Mouse (Mus musculus) CH12.LX (cell line): ENCODE data around the gene Rapgef6. TPM values are rescaled to one million over a fixed set of nuclear protein-coding genes. Genes with fewer than 3 reads are reported as not detected.

ENCODE experiments used
- DNase-seq: peaks from one replicate; pipeline ENCODE4 v3.0.0-alpha.2; 2013; ENCODE audit errors: extremely low read depth
- H3K27ac ChIP-seq: 2 replicates; pipeline ENCODE4 v1.5.1; 2012; ENCODE audit warnings: low read depth, mild to moderate bottlenecking, control low read depth, moderate library complexity; ENCODE audit not compliant: insufficient read depth
- H3K27me3 ChIP-seq: replicated peaks from 2 replicates; pipeline ENCODE3; 2012; ENCODE audit warnings: inconsistent platforms
- H3K36me3 ChIP-seq, 2 experiments: replicated peaks in 1 of 2; 2 replicates each; pipeline versions ENCODE3 to v1.6.1; 2012; ENCODE audit warnings: inconsistent platforms in 1 of 2, low read length in 1 of 2, mild to moderate bottlenecking in 1 of 2, mixed read lengths in 1 of 2, moderate library complexity in 1 of 2; ENCODE audit not compliant: control insufficient read depth in 1 of 2, insufficient read depth in 1 of 2
- H3K4me1 ChIP-seq, 2 experiments: 2 replicates each; pipeline ENCODE4 v1.6.1; 2012; ENCODE audit warnings: inconsistent platforms in 1 of 2, moderate library complexity in 1 of 2; ENCODE audit not compliant: insufficient read depth in 2 of 2, control insufficient read depth in 1 of 2
- H3K4me2 ChIP-seq: 2 replicates; pipeline ENCODE4 v1.6.1; 2012; ENCODE audit warnings: low read depth, mild to moderate bottlenecking, control low read depth; ENCODE audit not compliant: poor library complexity, insufficient read depth, severe bottlenecking
- H3K4me3 ChIP-seq, 3 experiments: fragments of 150-350 bp in 1 of 3; sonication (generic) in 1 of 3; replicated peaks in 1 of 3; 2 replicates each; pipeline versions ENCODE3 to v1.5.1; 2011 to 2012; ENCODE audit warnings: low read depth in 2 of 3, low read length in 2 of 3, mild to moderate bottlenecking in 2 of 3, moderate library complexity in 2 of 3, control low read depth in 1 of 3, improper control_type of control experiment in 1 of 3, inconsistent platforms in 1 of 3, mixed read lengths in 1 of 3; ENCODE audit not compliant: poor library complexity in 1 of 3
- H3K79me2 ChIP-seq: replicated peaks from 2 replicates; pipeline ENCODE4 v1.6.1; 2012; ENCODE audit warnings: mild to moderate bottlenecking, moderate library complexity; ENCODE audit not compliant: control insufficient read depth, poor library complexity, insufficient read depth, severe bottlenecking; ENCODE audit errors: extremely low read depth
- H3K9ac ChIP-seq: 2 replicates; pipeline ENCODE4 v1.6.1; 2012; ENCODE audit warnings: low read depth, mild to moderate bottlenecking, control low read depth, moderate library complexity; ENCODE audit not compliant: insufficient read depth
- H3K9me3 ChIP-seq: replicated peaks from 2 replicates; pipeline ENCODE3; 2012; ENCODE audit warnings: low read length, inconsistent platforms, mixed read lengths
- E2F4 ChIP-seq: IDR thresholded peaks from 2 replicates; pipeline ENCODE4 v1.6.1; 2011; ENCODE audit warnings: low read depth, low read length, improper control_type of control experiment; ENCODE audit not compliant: insufficient replicate concordance
- EP300 ChIP-seq: IDR thresholded peaks from 2 replicates; pipeline ENCODE4 v1.6.1; 2011; ENCODE audit warnings: low read length, improper control_type of control experiment
- GABPA ChIP-seq: IDR thresholded peaks from 2 replicates; pipeline ENCODE4 v1.6.1; 2012; ENCODE audit warnings: low read depth, low read length, improper control_type of control experiment, inconsistent platforms; ENCODE audit not compliant: insufficient replicate concordance
- IRF4 ChIP-seq: IDR thresholded peaks from 2 replicates; pipeline ENCODE4 v1.6.1; 2014; ENCODE audit warnings: low read depth, mild to moderate bottlenecking, inconsistent platforms, low read length, improper control_type of control experiment
- KAT2A ChIP-seq: IDR thresholded peaks from 2 replicates; pipeline ENCODE4 v1.6.1; 2012; ENCODE audit warnings: low read length, improper control_type of control experiment, inconsistent platforms; ENCODE audit not compliant: insufficient replicate concordance
- MAFK ChIP-seq: IDR thresholded peaks from 2 replicates; pipeline ENCODE4 v1.6.1; 2011; ENCODE audit warnings: low read length, improper control_type of control experiment; ENCODE audit not compliant: insufficient replicate concordance
- MEF2A ChIP-seq: IDR thresholded peaks from 2 replicates; pipeline ENCODE4 v1.6.1; 2014; ENCODE audit warnings: low read depth, mild to moderate bottlenecking, inconsistent platforms, low read length, improper control_type of control experiment, borderline replicate concordance
- NELFE ChIP-seq: IDR thresholded peaks from 2 replicates; pipeline ENCODE4 v1.6.1; 2011; ENCODE audit warnings: low read depth, low read length, improper control_type of control experiment
- NRF1 ChIP-seq: IDR thresholded peaks from 2 replicates; pipeline ENCODE4 v1.6.1; 2014; ENCODE audit warnings: low read depth, mild to moderate bottlenecking, inconsistent platforms, low read length, improper control_type of control experiment, moderate library complexity
- PAX5 ChIP-seq: IDR thresholded peaks from 2 replicates; pipeline ENCODE4 v1.6.1; 2012; ENCODE audit warnings: low read length, inconsistent platforms, mixed read lengths
- POLR2AphosphoS2 ChIP-seq: IDR thresholded peaks from 2 replicates; pipeline ENCODE4 v1.6.1; 2011; ENCODE audit warnings: low read depth, low read length, improper control_type of control experiment
- SIN3A ChIP-seq: IDR thresholded peaks from 2 replicates; pipeline ENCODE4 v1.6.1; 2012; ENCODE audit warnings: low read length, improper control_type of control experiment, inconsistent platforms
- SMC3 ChIP-seq: IDR thresholded peaks from 2 replicates; pipeline ENCODE4 v1.6.1; 2011; ENCODE audit warnings: low read depth, low read length, improper control_type of control experiment
- TBP ChIP-seq: conservative IDR thresholded peaks from 2 replicates; pipeline ENCODE4 v1.6.1; 2011; ENCODE audit warnings: low read depth, low read length, improper control_type of control experiment
- TCF12 ChIP-seq: IDR thresholded peaks from 2 replicates; pipeline ENCODE4 v1.6.1; 2014; ENCODE audit warnings: low read depth, mild to moderate bottlenecking, inconsistent platforms, low read length, improper control_type of control experiment
- UBTF ChIP-seq: IDR thresholded peaks from 2 replicates; pipeline ENCODE4 v1.6.1; 2012; ENCODE audit warnings: low read depth, mild to moderate bottlenecking, inconsistent platforms, low read length, improper control_type of control experiment, moderate library complexity
- ZC3H11A ChIP-seq: IDR thresholded peaks from 2 replicates; pipeline ENCODE4 v1.6.1; 2012; ENCODE audit warnings: low read depth, mild to moderate bottlenecking, inconsistent platforms, low read length, improper control_type of control experiment
- ZKSCAN1 ChIP-seq: IDR thresholded peaks from 2 replicates; pipeline ENCODE4 v1.6.1; 2012; ENCODE audit warnings: low read depth, inconsistent platforms, low read length, improper control_type of control experiment, borderline replicate concordance
- ZMIZ1 ChIP-seq: IDR thresholded peaks from 2 replicates; pipeline ENCODE4 v1.6.1; 2012; ENCODE audit warnings: low read depth, mild to moderate bottlenecking, inconsistent platforms, low read length, improper control_type of control experiment
- ZNF384 ChIP-seq: IDR thresholded peaks from 2 replicates; pipeline ENCODE4 v1.6.1; 2012; ENCODE audit warnings: low read depth, low read length, improper control_type of control experiment, inconsistent platforms
- dilution Hi-C: fragments of 300-500 bp; cut with MboI; formaldehyde crosslinking; loops from 2 replicates; pipeline ENCODE4 v1.14.3; 2020; ENCODE audit warnings: low sequenced_read_pairs; ENCODE audit not compliant: extremely low pct_unique_long_range_greater_than_20kb, extremely low pct_ligation_motif_present
- in situ Hi-C: fragments of 300-500 bp; cut with MboI; formaldehyde crosslinking; loops from 3 replicates; pipeline ENCODE4 v1.14.3; 2019; ENCODE audit warnings: low sequenced_read_pairs, low pct_ligation_motif_present, low pct_unique_long_range_greater_than_20kb, mixed read lengths
- polyA plus RNA-seq: library from polyadenylated mRNA; unstranded; fragments of >175 nt; gene quantifications from 2 replicates; pipeline ENCODE4 v1.2.1, GENCODE M21; 2012; ENCODE audit warnings: low read depth; ENCODE audit not compliant: insufficient read length
- total RNA-seq, 2 experiments: library from RNA; depleted of rRNA; stranded (reverse); fragments of 300-350 nt in 1 of 2; fragments of >200 nt in 1 of 2; gene quantifications; 2 replicates each; pipeline ENCODE4 v1.2.3; 2012 to 2014

Gene Rapgef6
- total and polyA plus RNA-seq, 3 experiments = 36.7 to 63.8 (median 38.3) TPM

DNA sequence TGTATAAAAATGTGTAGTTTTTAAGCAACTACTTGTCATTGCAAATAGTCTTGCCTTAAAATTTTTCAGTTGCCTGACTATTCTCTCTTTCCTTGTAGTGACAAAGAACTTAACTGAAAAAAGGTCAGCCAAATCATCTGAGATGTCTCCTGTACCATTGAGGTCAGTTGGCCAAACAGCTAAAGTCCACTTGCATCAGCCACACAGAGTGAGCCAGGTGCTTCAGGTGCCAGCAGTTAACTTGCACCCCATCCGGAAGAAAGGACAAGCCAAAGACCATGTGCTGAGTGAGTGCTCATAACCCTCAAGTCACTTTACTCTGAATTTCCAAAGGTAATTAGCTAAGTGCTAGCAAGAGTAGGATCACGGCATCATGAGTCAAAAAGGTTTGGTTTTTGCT is 156.5 kb downstream of the Rapgef6 start:
- dilution Hi-C loops = no loop called here
- no peak for DNase-seq
- peaks cover 60 to 82% of the 10 kb centered on the region in 2 experiments for H3K36me3 ChIP-seq
- H3K9ac ChIP-seq = no peak overlapping the region
- H3K9me3 ChIP-seq = no peaks in the 10 kb centered on the region
- H3K27ac ChIP-seq = no peak overlapping the region
- H3K4me2 ChIP-seq = no peak overlapping the region
- no peaks in the 10 kb centered on the region for H3K79me2 ChIP-seq
- H3K4me3 ChIP-seq = no peak overlapping the region
- no peaks in the 10 kb centered on the region for H3K27me3 ChIP-seq
- TF ChIP-seq POLR2AphosphoS2 = no peak
- no peak for TF ChIP-seq ZC3H11A
- no peak for TF ChIP-seq PAX5
- no peak for TF ChIP-seq ZMIZ1
- no peak for TF ChIP-seq EP300
- no peak for TF ChIP-seq TBP
- no peak for TF ChIP-seq SIN3A
- no peak for TF ChIP-seq SMC3
- H3K4me1 ChIP-seq = no peaks in the 10 kb centered on the region
- in situ Hi-C loops = no loop called here

DNA sequence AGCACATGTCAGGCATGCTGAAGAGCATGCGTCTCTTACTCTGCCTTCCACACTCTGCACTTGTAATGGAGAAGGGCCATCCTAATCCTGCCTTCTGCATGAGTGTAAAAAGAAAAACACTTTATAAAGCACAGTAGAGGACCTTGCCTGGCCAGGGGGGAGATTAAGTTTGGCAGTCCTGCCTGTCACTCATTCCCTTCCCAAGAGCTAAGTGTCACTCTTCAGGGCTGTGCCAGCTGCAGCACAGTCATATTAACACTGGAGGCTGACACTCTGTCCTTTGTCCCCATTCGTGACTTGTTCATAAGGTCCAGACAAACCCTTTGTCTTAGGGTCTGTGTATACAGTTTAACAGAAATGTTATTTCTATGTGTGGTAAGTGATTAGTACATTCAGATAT is 162.2 kb downstream of the Rapgef6 start:
- Histone ChIP-seq H3K9me3 (no peaks in the 10 kb centered on the region), H3K4me3 (no peak overlapping the region), H3K4me2 (no peak overlapping the region), H3K36me3 (peaks cover 64 to 85% of the 10 kb centered on the region in 2 experiments), H3K27me3 (no peaks in the 10 kb centered on the region), H3K4me1 (no peaks in the 10 kb centered on the region), H3K79me2 (no peaks in the 10 kb centered on the region; the same call in 1 of the 2 replicates), H3K27ac (no peak overlapping the region)
- dilution Hi-C loops = no loop called here
- in situ Hi-C loops = no loop called here
- TF ChIP-seq TCF12 (no peak), NELFE (no peak), SMC3 (no peak), IRF4 (no peak), UBTF (no peak), ZKSCAN1 (no peak), E2F4 (no peak), ZNF384 (no peak), KAT2A (no peak), MEF2A (no peak), GABPA (no peak), SIN3A (no peak), EP300 (no peak), NRF1 (no peak), TBP (no peak), MAFK (no peak)
- TF ChIP-seq, all 38 proteins: peak for 0
- DNase-seq = no peak
- no peak overlapping the region for H3K9ac ChIP-seq
